Mouse (Mus musculus): ENCODE data around the gene Adra2c.

- TF ChIP-seq POLR2A (IDR thresholded peaks at IDR 0.05; ENCODE audit: borderline replicate concordance, extremely low read depth, insufficient read depth, insufficient read length, poor library complexity, severe bottlenecking), result no peak
- TF ChIP-seq CTCF (IDR thresholded peaks at IDR 0.05; ENCODE audit: borderline replicate concordance, extremely low read depth, insufficient read depth, insufficient read length), result peak; percentile 21; the same call in 1 of the 2 replicates
Observed at GRCm38 (mm10) chr5:35278741-35279695, 899 bp downstream of the Adra2c start.

All from brain, embryonic 14.5 days (tissue).